Mouse (Mus musculus) liver, postnatal 0 days (tissue): Measurements from ENCODE around the gene Abca4.

Experiments
- CTCF ChIP-seq: sonication (generic); IDR thresholded peaks from 2 replicates; pipeline ENCODE4 v1.5.1; 2016; ENCODE audit warnings: antibody characterized with exemption, low read depth
- EP300 ChIP-seq: IDR thresholded peaks from 2 replicates; pipeline ENCODE4 v1.6.1; 2016; ENCODE audit warnings: antibody characterized with exemption, low read depth, mild to moderate bottlenecking

DNA sequence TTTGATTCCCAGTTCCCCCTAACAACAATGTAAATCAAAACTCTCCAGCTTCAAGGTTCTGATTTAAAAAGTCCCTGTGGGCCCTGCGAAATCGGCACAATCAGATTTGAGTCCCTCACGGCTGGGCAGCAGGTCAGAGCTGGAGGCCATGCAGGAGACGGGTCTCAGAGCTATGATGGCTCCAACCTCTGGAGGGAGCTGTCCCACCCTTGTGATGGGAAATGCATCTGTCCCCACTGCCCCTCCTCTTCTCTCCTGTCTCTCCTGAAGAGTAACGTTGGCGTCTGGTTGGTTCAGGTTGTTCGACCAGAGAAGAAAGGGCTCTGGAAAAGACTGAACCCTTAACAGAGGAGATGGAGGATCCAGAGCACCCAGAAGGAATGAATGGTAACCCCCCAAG lies 75.5 kb downstream of the Abca4 start:
- no peak for TF ChIP-seq EP300
- 0 out of 2 replicates have a peak, but pooled peaks have one; percentile 14 for TF ChIP-seq CTCF
